Mouse (Mus musculus): ENCODE measurements at regions not wholly inside any gene's neighbourhood (a gene's known extent, or its start where the extent isn't known, plus 50 kb on each side); places are given as distances from the start of the nearest gene placed in this dataset.
"Not testable (repeated sequence)": the region's sequence is repeated elsewhere in the genome, so short reads cannot be mapped to it uniquely, and the experiment has no call there.

- ATAC-seq (ENCODE audit: insufficient read depth, low read depth) = 0 out of 2 replicates have a peak, but pooled peaks have one; percentile 16
- H3K4me3 ChIP-seq (ENCODE audit: low read depth, low read length) = no peak overlapping the region
- H3K9ac ChIP-seq (replicated peaks; ENCODE audit: low read depth, low read length) = no peak overlapping the region
- H3K27ac ChIP-seq (ENCODE audit: low read depth) = no peak overlapping the region
- TF ChIP-seq EP300 (IDR thresholded peaks at IDR 0.05; ENCODE audit: low read depth) (no peak), CTCF (IDR thresholded peaks at IDR 0.05; ENCODE audit: low read depth) (no peak)
- WGBS = 19% methylated on average over 7 of the region's 7 CpGs
- no peak overlapping the region for H3K4me2 ChIP-seq (ENCODE audit: low read depth, low read length)
- DNase-seq (ENCODE audit: low spot score) = no peak
- H3K27me3 ChIP-seq (ENCODE audit: control insufficient read depth, insufficient read depth, low read length) = 0 out of 2 replicates have a peak, but pooled peaks cover 8% of the 10 kb centered on the region
- no peaks in the 10 kb centered on the region for H3K9me3 ChIP-seq (replicated peaks; ENCODE audit: control insufficient read depth, low read length)
- H3K4me1 ChIP-seq (ENCODE audit: control insufficient read depth, insufficient read depth) = no peaks in the 10 kb centered on the region
- no peaks in the 10 kb centered on the region for H3K36me3 ChIP-seq (replicated peaks; ENCODE audit: control insufficient read depth, insufficient read depth, low read length)
Observed at GRCm38 (mm10) chr7:73657283-73657682, 82.8 kb upstream of the Fam174b start.

DNA sequence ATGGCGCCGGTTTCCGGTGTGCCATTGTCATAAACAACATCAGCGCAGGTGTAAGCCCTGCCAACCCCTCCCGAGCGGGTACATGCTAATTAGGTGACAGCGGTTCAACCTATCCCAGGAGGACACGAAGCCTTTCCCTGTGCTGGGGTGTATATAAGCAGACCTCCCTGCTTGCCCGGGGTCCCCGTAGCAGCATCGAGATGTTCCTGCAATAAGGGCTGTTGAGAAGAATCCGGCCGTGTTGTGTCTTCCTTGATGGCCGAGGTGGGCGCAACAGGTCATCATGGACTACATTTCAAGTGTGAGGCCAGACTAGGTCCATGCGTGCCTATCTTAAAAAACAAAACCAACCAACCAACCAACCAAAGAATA, 83.7 kb upstream of the Fam174b start:
- not testable (repeated sequence) for H3K4me3 ChIP-seq (ENCODE audit: low read depth, low read length); ATAC-seq (ENCODE audit: insufficient read depth, low read depth); H3K9ac ChIP-seq (replicated peaks; ENCODE audit: low read depth, low read length); H3K9me3 ChIP-seq (replicated peaks; ENCODE audit: control insufficient read depth, low read length); DNase-seq (ENCODE audit: low spot score); H3K36me3 ChIP-seq (replicated peaks; ENCODE audit: control insufficient read depth, insufficient read depth, low read length); H3K27me3 ChIP-seq (ENCODE audit: control insufficient read depth, insufficient read depth, low read length); H3K27ac ChIP-seq (ENCODE audit: low read depth); H3K4me2 ChIP-seq (ENCODE audit: low read depth, low read length); H3K4me1 ChIP-seq (ENCODE audit: control insufficient read depth, insufficient read depth)
- WGBS = 92% methylated on average over 16 of the region's 16 CpGs

DNA sequence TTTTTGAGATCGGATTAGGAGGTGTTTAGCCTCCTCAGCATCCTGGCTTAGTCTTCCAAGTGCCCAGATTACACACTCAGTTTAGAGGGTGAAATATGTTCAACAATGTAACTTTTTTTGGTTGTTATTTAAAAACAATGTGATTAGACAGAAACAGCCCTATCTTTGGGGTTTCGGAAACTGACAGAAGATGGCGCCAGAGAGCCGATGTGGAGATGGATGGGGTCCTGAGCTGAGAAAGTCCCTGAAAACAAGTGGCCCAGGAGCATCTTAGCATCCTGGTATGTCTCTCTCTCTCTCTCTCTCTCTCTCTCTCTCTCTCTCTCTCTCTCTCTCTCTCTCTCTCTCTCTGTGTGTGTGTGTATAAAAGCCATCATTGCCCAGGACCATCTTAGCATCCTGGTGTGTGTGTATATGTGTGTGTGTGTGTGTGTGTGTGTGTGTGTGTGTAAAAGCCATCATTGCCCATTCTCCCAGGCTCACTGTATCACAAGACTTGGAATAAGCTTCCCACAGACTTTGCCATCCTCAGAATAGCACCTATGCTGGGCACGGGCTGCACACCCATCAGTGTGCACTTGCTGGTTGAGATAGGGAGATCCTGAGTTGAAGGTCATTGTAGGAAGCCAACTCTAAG, 84.2 kb upstream of the Fam174b start:
- Histone ChIP-seq H3K9me3 (replicated peaks; ENCODE audit: control insufficient read depth, low read length) (no peaks in the 10 kb centered on the region), H3K4me2 (ENCODE audit: low read depth, low read length) (no peak overlapping the region), H3K4me1 (ENCODE audit: control insufficient read depth, insufficient read depth) (no peaks in the 10 kb centered on the region), H3K9ac (replicated peaks; ENCODE audit: low read depth, low read length) (no peak overlapping the region), H3K27me3 (ENCODE audit: control insufficient read depth, insufficient read depth, low read length) (0 out of 2 replicates have a peak, but pooled peaks cover 8% of the 10 kb centered on the region), H3K27ac (ENCODE audit: low read depth) (no peak overlapping the region), H3K36me3 (replicated peaks; ENCODE audit: control insufficient read depth, insufficient read depth, low read length) (no peaks in the 10 kb centered on the region), H3K4me3 (ENCODE audit: low read depth, low read length) (no peak overlapping the region)
- WGBS = 16% methylated on average over 5 of the region's 5 CpGs
- TF ChIP-seq CTCF (IDR thresholded peaks at IDR 0.05; ENCODE audit: low read depth) (peak; percentile 91), EP300 (IDR thresholded peaks at IDR 0.05; ENCODE audit: low read depth) (no peak)
- peak; percentile 41 for DNase-seq (ENCODE audit: low spot score)
- ATAC-seq (ENCODE audit: insufficient read depth, low read depth) = no peak; the same call in 1 of the 2 replicates

DNA sequence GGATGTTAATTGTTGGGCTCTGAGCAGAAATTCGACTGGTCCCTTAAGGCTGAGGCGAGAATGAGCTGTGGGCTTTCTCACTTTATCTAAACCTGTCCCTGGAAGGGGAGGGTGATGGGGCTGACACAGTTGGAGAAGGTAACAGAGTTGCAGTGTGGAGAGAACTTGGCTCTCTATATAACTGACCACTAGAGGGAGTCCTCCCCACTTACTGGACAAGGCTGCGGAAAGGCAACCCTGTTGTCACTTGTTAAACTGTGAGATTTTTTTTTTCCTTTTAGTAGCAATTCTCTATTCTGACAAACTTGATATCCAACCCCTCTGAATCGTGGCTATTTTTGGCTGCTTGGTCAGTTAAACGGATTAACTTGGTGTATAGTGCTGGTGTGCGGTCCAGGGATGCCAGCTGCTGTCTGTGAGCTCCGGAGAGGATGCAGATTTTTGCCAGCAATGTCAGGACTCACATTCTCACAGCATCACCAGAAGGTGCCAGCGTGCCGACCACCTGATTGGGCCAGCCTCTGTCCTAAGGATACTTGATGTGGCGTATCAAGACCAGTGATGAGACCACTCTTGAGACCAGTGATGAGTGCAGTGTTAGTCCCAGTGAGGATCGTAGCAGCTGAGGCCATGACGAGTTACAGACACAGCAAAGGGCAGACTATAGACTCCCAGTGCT, 85.8 kb upstream of the Fam174b start:
- peak; percentile 81 for TF ChIP-seq CTCF (IDR thresholded peaks at IDR 0.05; ENCODE audit: low read depth)
- no peak for TF ChIP-seq EP300 (IDR thresholded peaks at IDR 0.05; ENCODE audit: low read depth)
- Histone ChIP-seq H3K27me3 (ENCODE audit: control insufficient read depth, insufficient read depth, low read length) (0 out of 2 replicates have a peak, but pooled peaks cover 8% of the 10 kb centered on the region), H3K4me3 (ENCODE audit: low read depth, low read length) (no peak overlapping the region), H3K9me3 (replicated peaks; ENCODE audit: control insufficient read depth, low read length) (no peaks in the 10 kb centered on the region), H3K4me1 (ENCODE audit: control insufficient read depth, insufficient read depth) (no peaks in the 10 kb centered on the region), H3K4me2 (ENCODE audit: low read depth, low read length) (no peak overlapping the region), H3K36me3 (replicated peaks; ENCODE audit: control insufficient read depth, insufficient read depth, low read length) (no peaks in the 10 kb centered on the region), H3K27ac (ENCODE audit: low read depth) (no peak overlapping the region), H3K9ac (replicated peaks; ENCODE audit: low read depth, low read length) (no peak overlapping the region)
- ATAC-seq (ENCODE audit: insufficient read depth, low read depth) (peak; percentile 57; the same call in 1 of the 2 replicates), DNase-seq (ENCODE audit: low spot score) (peak; percentile 66)
- 27% methylated on average over 12 of the region's 12 CpGs for WGBS

GRCm38 (mm10) chr7:73650909-73651308, 89.2 kb upstream of the Fam174b start:
- no peak overlapping the region for H3K4me3 ChIP-seq (ENCODE audit: low read depth, low read length)
- 83% methylated on average over 6 of the region's 6 CpGs for WGBS
- H3K27me3 ChIP-seq (ENCODE audit: control insufficient read depth, insufficient read depth, low read length) = 0 out of 2 replicates have a peak, but pooled peaks cover 8% of the 10 kb centered on the region
- no peak overlapping the region for H3K27ac ChIP-seq (ENCODE audit: low read depth)
- ATAC-seq (ENCODE audit: insufficient read depth, low read depth) = no peak
- no peaks in the 10 kb centered on the region for H3K4me1 ChIP-seq (ENCODE audit: control insufficient read depth, insufficient read depth)
- TF ChIP-seq EP300 (IDR thresholded peaks at IDR 0.05; ENCODE audit: low read depth) (no peak), CTCF (IDR thresholded peaks at IDR 0.05; ENCODE audit: low read depth) (no peak)
- no peaks in the 10 kb centered on the region for H3K9me3 ChIP-seq (replicated peaks; ENCODE audit: control insufficient read depth, low read length)
- DNase-seq (ENCODE audit: low spot score) = no peak
- no peak overlapping the region for H3K4me2 ChIP-seq (ENCODE audit: low read depth, low read length)
- H3K36me3 ChIP-seq (replicated peaks; ENCODE audit: control insufficient read depth, insufficient read depth, low read length) = no peaks in the 10 kb centered on the region
- no peak overlapping the region for H3K9ac ChIP-seq (replicated peaks; ENCODE audit: low read depth, low read length)

Data from heart, postnatal 0 days (tissue).